Mouse (Mus musculus) forebrain, embryonic 14.5 days (tissue): ENCODE results near the gene Rala. TPM values are rescaled to one million over a fixed set of nuclear protein-coding genes. Genes with fewer than 3 reads are reported as not detected.

ENCODE experiments used
- ATAC-seq: fragments of 200-750 bp; cut with Nextera tagmentation; 2 replicates; pipeline ENCODE4 v1.8.0; 2017; ENCODE audit warnings: mild to moderate bottlenecking, moderate library complexity
- DNase-seq: peaks from one replicate; pipeline ENCODE4 v3.0.0-alpha.2; 2015; ENCODE audit warnings: low spot score
- H3K27ac ChIP-seq: fragments of 300-500 bp; sonication (generic); 2 replicates; pipeline ENCODE4 v1.5.1; 2014; ENCODE audit warnings: low read depth, mild to moderate bottlenecking, control low read depth, low read length, moderate library complexity
- H3K27me3 ChIP-seq: fragments of 300-500 bp; sonication (generic); replicated peaks from 2 replicates; pipeline ENCODE4 v1.6.1; 2014; ENCODE audit warnings: low read length, control low read depth, mixed read lengths; ENCODE audit not compliant: control insufficient read depth, insufficient read depth
- H3K36me3 ChIP-seq: fragments of 300-500 bp; sonication (generic); 2 replicates; pipeline ENCODE4 v1.6.1; 2014; ENCODE audit warnings: low read length, control low read depth; ENCODE audit not compliant: control insufficient read depth, insufficient read depth
- H3K4me1 ChIP-seq: fragments of 300-500 bp; sonication (generic); 2 replicates; pipeline ENCODE4 v1.6.1; 2014; ENCODE audit warnings: antibody characterized with exemption, low read length, control low read depth; ENCODE audit not compliant: control insufficient read depth, insufficient read depth
- H3K4me2 ChIP-seq: fragments of 300-500 bp; sonication (generic); 2 replicates; pipeline ENCODE4 v1.6.1; 2014; ENCODE audit warnings: mild to moderate bottlenecking, control low read depth, low read length
- H3K4me3 ChIP-seq: fragments of 300-500 bp; sonication (generic); 2 replicates; pipeline ENCODE4 v1.5.1; 2014; ENCODE audit warnings: low read depth, low read length, control low read depth
- H3K9ac ChIP-seq: fragments of 300-500 bp; sonication (generic); 2 replicates; pipeline ENCODE4 v1.6.1; 2014; ENCODE audit warnings: mild to moderate bottlenecking, low read length, control low read depth, moderate library complexity
- H3K9me3 ChIP-seq: fragments of 300-500 bp; sonication (generic); replicated peaks from 2 replicates; pipeline ENCODE4 v1.6.1; 2016; ENCODE audit warnings: low read length, control low read depth, mixed read lengths; ENCODE audit not compliant: control insufficient read depth
- WGBS: fragments of 180-500 bp; shearing (Covaris S2); extraction: QIAGEN DNeasy Blood & Tissue Kit; methylation state at CpG from one replicate; pipeline ENCODE4 v1.1.7; 2014; 5-methylcytosine and 5-hydroxymethylcytosine counted together
- polyA plus RNA-seq: library from polyadenylated mRNA; unstranded; fragments of >200 nt; fragmentation: Nextera tagmentation; extraction: Ambion mirVana; gene quantifications from 2 replicates; pipeline ENCODE4 v1.2.1, GENCODE M21; 2014

The Rala gene
- polyA plus RNA-seq, result 176 and 179 TPM in 2 replicates

GRCm38 (mm10) chr13:17944078-17944917 lies at the start of gene Rala:
Gene Rala (minus strand): TSS chr13:17944239.
- H3K4me3 ChIP-seq, result peak within 1 kb of the TSS; percentile 92
- DNase-seq (peak; percentile 94), ATAC-seq (peak; percentile 100)
- H3K4me2 ChIP-seq, result peak within 1 kb of the TSS; percentile 79
- H3K9me3 ChIP-seq, result no peaks in the 10 kb centered on the region
- peak within 1 kb of the TSS; percentile 96 for H3K27ac ChIP-seq
- peaks cover 3% of the 10 kb centered on the region; the same call in 1 of the 2 replicates for H3K4me1 ChIP-seq
- WGBS, result 11% methylated on average over 62 of the region's 69 CpGs
- H3K27me3 ChIP-seq, result no peaks in the 10 kb centered on the region
- no peaks in the 10 kb centered on the region for H3K36me3 ChIP-seq
- peak within 1 kb of the TSS; percentile 95 for H3K9ac ChIP-seq

- WGBS, result 37% methylated on average over 7 of the region's 7 CpGs
- Histone ChIP-seq H3K4me3 (peak overlapping the region; percentile 59), H3K36me3 (0 out of 2 replicates have a peak, but pooled peaks cover 6% of the 10 kb centered on the region), H3K27ac (no peak overlapping the region), H3K9me3 (no peaks in the 10 kb centered on the region), H3K4me2 (peak overlapping the region; percentile 78), H3K4me1 (peaks cover 6% of the 10 kb centered on the region; the same call in 1 of the 2 replicates), H3K9ac (peak overlapping the region; percentile 69), H3K27me3 (no peaks in the 10 kb centered on the region)
- ATAC-seq (no peak; the same call in 1 of the 2 replicates), DNase-seq (no peak)
Observed at GRCm38 (mm10) chr13:17993515-17993847, 49.4 kb upstream of the Rala start.

- Histone ChIP-seq H3K4me2 (peak within 1 kb of the TSS; percentile 78), H3K9ac (peak within 1 kb of the TSS; percentile 69), H3K27me3 (no peaks in the 10 kb centered on the region), H3K36me3 (0 out of 2 replicates have a peak, but pooled peaks cover 6% of the 10 kb centered on the region), H3K27ac (peak within 1 kb of the TSS; percentile 71), H3K9me3 (no peaks in the 10 kb centered on the region), H3K4me3 (peak within 1 kb of the TSS; percentile 59), H3K4me1 (peaks cover 6% of the 10 kb centered on the region; the same call in 1 of the 2 replicates)
- ATAC-seq (peak; percentile 100), DNase-seq (peak; percentile 93)
- WGBS, result 1% methylated on average over 54 of the region's 54 CpGs
Observed at GRCm38 (mm10) chr13:17992697-17993514, 48.9 kb upstream of the Rala start, which contains the start of gene Yae1d1. Gene Yae1d1 (minus strand): TSS chr13:17993349.

- Histone ChIP-seq H3K4me3 (peak overlapping the region; percentile 59), H3K4me1 (peaks cover 6% of the 10 kb centered on the region; the same call in 1 of the 2 replicates), H3K9ac (no peak overlapping the region), H3K27ac (no peak overlapping the region), H3K27me3 (no peaks in the 10 kb centered on the region), H3K9me3 (no peaks in the 10 kb centered on the region), H3K36me3 (peaks cover 15% of the 10 kb centered on the region), H3K4me2 (peak overlapping the region; percentile 78)
- WGBS, result 87% methylated on average over 4 of the region's 4 CpGs
- ATAC-seq (no peak), DNase-seq (no peak)
Observed at GRCm38 (mm10) chr13:17992009-17992408, 48.0 kb upstream of the Rala start.

- no peak overlapping the region for H3K4me3 ChIP-seq
- peaks cover 48% of the 10 kb centered on the region for H3K36me3 ChIP-seq
- no peak overlapping the region for H3K4me2 ChIP-seq
- no peak overlapping the region for H3K9ac ChIP-seq
- H3K4me1 ChIP-seq, result no peaks in the 10 kb centered on the region
- WGBS, result 54% methylated on average over 4 of the region's 4 CpGs
- H3K9me3 ChIP-seq, result no peaks in the 10 kb centered on the region
- ATAC-seq, result peak; percentile 54
- peak; percentile 48 for DNase-seq
- no peak overlapping the region for H3K27ac ChIP-seq
- H3K27me3 ChIP-seq, result no peaks in the 10 kb centered on the region
Observed at GRCm38 (mm10) chr13:17983194-17983593, 39.2 kb upstream of the Rala start.

- 91% methylated on average over 5 of the region's 5 CpGs for WGBS
- no peak overlapping the region for H3K9ac ChIP-seq
- DNase-seq, result no peak
Observed at GRCm38 (mm10) chr13:17982634-17983033, 38.6 kb upstream of the Rala start.

GRCm38 (mm10) chr13:17976854-17977739 lies 33.1 kb upstream of the Rala start:
- H3K4me3 ChIP-seq, result no peak overlapping the region
- H3K9me3 ChIP-seq, result no peaks in the 10 kb centered on the region
- H3K27me3 ChIP-seq, result no peaks in the 10 kb centered on the region
- no peak for ATAC-seq
- no peak overlapping the region for H3K27ac ChIP-seq
- H3K9ac ChIP-seq, result no peak overlapping the region
- DNase-seq, result no peak
- no peaks in the 10 kb centered on the region for H3K36me3 ChIP-seq
- WGBS, result 84% methylated on average over 8 of the region's 8 CpGs
- H3K4me1 ChIP-seq, result no peaks in the 10 kb centered on the region
- no peak overlapping the region for H3K4me2 ChIP-seq

More at GRCm38 (mm10) chr13:17982634-17983033, 38.6 kb upstream of the Rala start:
- Histone ChIP-seq H3K9me3 (no peaks in the 10 kb centered on the region), H3K27me3 (no peaks in the 10 kb centered on the region), H3K36me3 (peaks cover 45% of the 10 kb centered on the region), H3K4me2 (no peak overlapping the region), H3K4me3 (no peak overlapping the region), H3K27ac (no peak overlapping the region), H3K4me1 (no peaks in the 10 kb centered on the region)
- ATAC-seq, result no peak

- Histone ChIP-seq H3K27me3 (no peaks in the 10 kb centered on the region), H3K27ac (no peak overlapping the region), H3K4me2 (no peak overlapping the region), H3K4me3 (no peak overlapping the region), H3K4me1 (no peaks in the 10 kb centered on the region), H3K36me3 (no peaks in the 10 kb centered on the region), H3K9me3 (no peaks in the 10 kb centered on the region), H3K9ac (no peak overlapping the region)
- 77% methylated on average over 2 of the region's 2 CpGs for WGBS
- no peak for DNase-seq
- ATAC-seq, result no peak
Observed at GRCm38 (mm10) chr13:17975891-17976290, 31.9 kb upstream of the Rala start.
